Mouse (Mus musculus): Measurements from ENCODE around the gene Crebbp. TPM values are rescaled to one million over a fixed set of nuclear protein-coding genes. Genes with fewer than 3 reads are reported as not detected.

Gene Crebbp
- 26.6 TPM for polyA plus RNA-seq (2017; shearing (Covaris generic))

DNA sequence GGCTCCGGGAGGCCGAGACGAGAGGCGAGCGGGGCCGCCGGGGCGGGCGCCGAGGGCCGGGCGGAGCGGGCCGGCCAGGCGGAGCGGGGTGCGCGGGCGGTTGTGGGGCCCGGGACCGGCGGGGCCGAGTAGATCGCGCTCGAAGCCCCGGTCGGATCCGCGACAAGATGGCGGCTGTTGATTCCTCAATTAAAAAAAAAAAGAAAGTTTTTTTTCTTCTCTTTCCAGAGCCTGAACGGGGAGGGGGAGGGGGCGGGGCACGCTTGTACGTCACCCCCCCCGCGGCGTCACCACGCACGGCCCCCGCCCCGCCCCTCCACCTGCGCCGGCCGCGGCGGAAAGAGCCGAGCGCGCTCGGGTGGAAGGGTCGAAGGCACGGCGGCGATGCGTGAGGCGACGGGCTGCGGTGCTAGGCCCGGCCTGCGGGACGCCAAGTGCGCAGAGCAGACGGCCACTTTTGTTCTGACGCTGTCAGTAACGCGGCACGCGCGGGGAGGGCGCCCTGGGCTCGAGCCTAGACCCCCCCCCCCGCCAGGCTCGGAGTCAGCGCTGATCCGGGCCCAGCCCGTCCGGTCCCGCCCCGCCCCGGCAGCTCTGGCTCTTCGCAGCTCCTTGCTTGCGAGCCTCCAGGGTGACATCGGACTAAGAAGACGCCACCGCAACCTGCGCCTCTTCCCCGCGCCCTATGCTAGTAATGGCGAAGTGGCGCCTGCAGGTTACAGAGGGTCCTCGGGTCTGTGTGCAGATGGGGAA, at the start of gene Crebbp:
Gene Crebbp (minus strand): TSS at position 199 of the 753 bp plus-strand sequence.

DNA sequence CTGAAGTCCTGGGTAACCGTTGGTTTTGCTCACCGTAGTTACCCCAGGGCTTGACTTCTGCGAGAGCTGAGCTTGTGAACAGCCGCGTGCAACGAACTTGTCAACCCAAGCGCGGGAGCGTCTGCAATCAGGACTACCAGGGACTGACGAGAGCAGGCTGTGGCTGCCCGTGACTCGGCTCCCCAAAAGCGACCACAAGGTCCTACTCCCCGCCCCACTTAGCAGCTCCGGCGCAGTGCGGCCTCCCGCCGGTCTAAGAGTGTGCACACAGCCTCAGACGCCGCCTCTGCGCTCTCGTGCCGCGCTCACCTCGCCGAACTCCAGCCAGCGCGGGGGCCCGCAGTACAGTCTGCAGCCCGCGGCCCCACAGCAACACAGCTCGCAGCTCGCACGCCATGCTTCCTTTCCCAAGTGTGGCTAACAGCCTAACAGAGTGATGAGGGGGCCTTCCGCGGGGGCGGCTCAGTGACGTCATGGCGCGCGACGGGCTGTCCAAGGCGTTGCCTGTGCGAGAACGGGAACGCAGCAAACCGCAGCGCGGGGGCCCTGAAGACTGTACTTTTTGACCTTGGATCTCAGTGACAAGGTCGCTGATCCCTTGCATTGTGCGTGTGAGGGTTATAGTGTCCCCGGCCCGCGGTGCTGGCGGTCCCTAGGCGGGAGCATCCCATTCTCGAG, 136.3 kb downstream of the Crebbp start, which contains the start of gene Trap1:
Gene Trap1 (minus strand): TSS at position 444 of the 678 bp plus-strand sequence.

DNA sequence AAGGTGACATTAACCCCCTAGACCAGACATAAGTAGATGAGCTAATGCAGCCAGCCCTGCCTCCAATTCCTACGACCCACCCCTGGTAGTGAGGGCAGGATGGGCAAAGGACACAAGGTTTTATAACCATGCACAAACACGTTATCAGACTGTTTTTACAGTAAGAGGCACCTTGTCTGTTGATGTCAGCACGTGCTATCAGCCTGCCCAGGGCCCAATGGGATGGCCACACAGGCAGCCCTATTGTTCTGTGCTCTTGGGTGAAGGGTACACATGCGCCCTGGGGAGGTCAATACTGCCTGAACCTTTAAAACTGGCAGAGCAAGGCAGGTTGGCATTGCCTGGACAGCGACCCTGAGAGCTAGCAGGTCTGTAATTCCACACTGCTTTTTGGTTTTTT, 177.0 kb downstream of the Crebbp start, which contains the start of gene Dnase1:
Gene Dnase1 (plus strand): TSS at position 136 of the 400 bp plus-strand sequence.

Other genes starting within 250 kb of the Crebbp start
- 93.6 TPM for gene Nlrc3, start 237.4 kb downstream of the Crebbp start, polyA plus RNA-seq (2017; shearing (Covaris generic))
- 44.9 TPM for gene Slx4, start 210.2 kb downstream of the Crebbp start, polyA plus RNA-seq (2017; shearing (Covaris generic))
- gene Dnase1, start 177.1 kb downstream of the Crebbp start, polyA plus RNA-seq (2017; shearing (Covaris generic)) = 4.9 TPM
- gene Trap1, start 136.2 kb downstream of the Crebbp start, polyA plus RNA-seq (2017; shearing (Covaris generic)) = 74.7 TPM
- 0.75 TPM for gene Adcy9, start 206.5 kb upstream of the Crebbp start, polyA plus RNA-seq (2017; shearing (Covaris generic))